Mouse (Mus musculus) cerebellum, adult 11 months (tissue): ENCODE data around the gene Ift172.
"Not testable (repeated sequence)": the region's sequence is repeated elsewhere in the genome, so short reads cannot be mapped to it uniquely, and the experiment has no call there.

Source experiments
- DNase-seq: peaks from one replicate; pipeline ENCODE4 v3.0.0; 2022

The Ift172 gene

GRCm38 (mm10) chr5:31255971-31256370, 34.9 kb downstream of the Ift172 start:
- DNase-seq = no peak

DNA sequence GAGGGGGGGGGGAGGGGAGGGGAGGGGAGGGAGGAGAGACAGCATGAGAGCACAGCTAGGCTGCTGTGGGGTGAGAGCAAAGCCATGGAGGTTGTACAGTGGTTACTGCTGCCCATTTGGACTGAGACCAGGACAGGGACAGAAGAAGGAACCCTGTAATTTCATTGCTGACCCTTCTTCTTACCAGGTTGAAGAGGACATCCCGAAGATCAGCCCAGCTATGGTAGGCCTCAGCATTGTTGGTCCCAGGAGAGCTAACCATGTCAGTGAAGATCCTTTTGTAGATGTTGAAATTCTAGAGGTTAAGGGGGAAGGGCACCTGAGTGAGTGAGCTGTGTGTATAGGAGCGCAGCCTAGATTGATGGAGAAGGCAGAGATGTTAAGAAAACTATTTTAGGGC, 35.5 kb downstream of the Ift172 start:
- DNase-seq = no peak

DNA sequence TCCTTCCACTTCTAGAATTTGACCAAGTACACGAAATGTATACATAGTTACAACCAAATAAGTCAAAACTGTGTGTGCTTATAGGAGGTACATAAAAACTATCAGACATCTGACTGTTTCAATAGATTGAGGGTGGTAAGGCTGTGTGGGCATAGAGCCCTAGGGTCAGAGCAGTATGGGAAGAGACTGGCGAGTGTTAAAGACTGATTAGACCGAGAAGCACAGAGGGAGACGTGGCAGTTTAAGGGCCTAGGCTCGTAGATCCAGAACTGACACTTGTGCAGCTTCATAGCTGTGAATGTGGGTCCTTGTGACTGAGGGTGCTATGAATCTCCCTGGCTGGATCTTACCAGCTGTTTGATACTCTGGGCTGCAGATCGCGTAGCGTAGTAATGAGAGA, 36.0 kb downstream of the Ift172 start:
- DNase-seq = no peak

- no peak for DNase-seq
Measured at GRCm38 (mm10) chr5:31254452-31254851, 36.5 kb downstream of the Ift172 start.

DNA sequence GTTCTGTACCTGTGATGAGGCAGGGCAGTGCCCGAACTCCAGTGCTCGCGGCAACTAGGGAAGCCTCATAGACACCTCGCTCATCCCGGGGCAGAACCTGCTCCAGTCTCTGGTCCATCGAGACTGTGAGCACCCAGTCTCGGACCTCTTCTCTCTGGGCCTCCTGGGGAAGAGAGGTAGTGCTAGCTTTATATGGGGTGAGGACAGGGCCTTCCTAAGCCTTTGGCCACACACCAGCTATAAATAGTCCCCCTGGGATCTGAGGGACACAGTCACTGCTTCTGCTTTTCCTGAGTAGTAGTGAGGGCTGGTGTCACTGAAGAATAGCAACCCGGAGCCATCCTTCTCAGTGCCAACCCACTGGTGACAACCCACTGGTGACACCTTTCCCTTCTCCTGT, 37.1 kb downstream of the Ift172 start:
- DNase-seq = no peak

DNA sequence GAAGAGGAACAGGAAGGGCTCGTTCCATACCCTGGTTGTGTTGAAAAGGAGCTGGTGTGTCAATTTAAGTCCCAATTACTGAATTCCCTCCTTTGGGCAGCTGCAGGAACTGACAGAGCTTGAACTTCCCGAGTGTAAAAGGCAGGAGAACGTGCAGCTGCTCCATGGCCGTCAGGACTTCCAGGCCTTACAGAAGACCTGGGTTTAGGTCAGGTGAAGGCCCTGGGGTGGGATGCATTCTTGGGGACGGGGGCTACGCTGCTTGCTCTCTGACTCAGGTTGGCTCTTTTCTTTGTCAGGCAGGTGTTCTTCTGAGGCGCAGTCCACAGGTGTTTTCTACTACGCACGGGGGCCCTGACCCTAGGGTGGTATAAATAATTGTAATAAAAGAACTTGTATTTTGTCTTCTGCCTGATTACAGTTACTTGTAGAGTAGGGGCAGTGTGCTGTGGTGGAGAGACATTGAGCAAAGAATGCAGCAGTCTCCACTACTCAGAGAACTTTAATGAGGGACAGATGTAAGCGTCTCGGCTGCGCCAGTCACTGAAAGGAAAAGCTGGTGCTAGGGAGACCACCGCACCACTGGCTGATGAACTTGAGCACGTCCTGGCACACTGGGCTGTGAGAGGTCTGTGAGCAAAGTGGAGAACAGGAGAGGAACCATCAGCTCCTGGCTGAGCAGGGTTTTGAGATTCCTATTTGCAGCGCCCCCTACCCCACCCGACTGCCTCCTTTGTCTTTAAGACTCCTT, 37.9 kb downstream of the Ift172 start:
- DNase-seq = no peak

- DNase-seq = no peak
Measured at GRCm38 (mm10) chr5:31252151-31252550, 38.8 kb downstream of the Ift172 start.

DNA sequence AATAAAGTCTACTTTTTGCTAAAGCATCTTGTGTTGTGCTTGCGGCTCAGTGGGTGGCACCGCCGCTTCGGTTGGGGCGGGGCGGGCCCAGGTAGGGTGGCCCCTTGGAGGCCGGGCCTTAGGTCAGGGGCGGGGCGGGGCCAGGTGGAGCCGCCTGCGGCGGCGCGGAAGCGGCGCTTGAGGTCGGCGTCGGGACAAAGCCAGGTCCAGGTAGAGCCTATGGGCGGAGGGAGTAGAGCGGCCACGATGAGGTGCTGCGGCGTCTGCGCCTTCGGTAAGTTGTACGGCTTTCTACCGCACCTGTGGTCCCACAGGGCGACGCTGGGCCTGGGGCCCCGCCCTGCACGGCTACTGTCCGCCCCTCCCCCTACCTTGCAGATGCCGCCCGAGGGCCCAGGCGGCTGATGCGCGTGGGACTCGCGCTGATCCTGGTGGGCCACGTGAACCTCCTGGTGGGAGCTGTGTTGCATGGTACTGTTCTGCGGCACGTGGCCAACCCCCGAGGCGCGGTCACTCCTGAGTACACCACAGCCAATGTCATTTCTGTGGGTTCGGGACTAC, 39.3 kb downstream of the Ift172 start, which contains the start of gene Krtcap3:
TSS of gene Krtcap3 (plus strand) at position 151 of the 561 bp plus-strand sequence.
- DNase-seq = no peak

- DNase-seq = no peak
Measured at GRCm38 (mm10) chr5:31250716-31251115, 40.2 kb downstream of the Ift172 start.

GRCm38 (mm10) chr5:31242191-31242590, 48.7 kb downstream of the Ift172 start:
- DNase-seq = no peak

GRCm38 (mm10) chr5:31241522-31242034, 49.3 kb downstream of the Ift172 start:
- no peak for DNase-seq

- DNase-seq = peak; percentile 94
Measured at GRCm38 (mm10) chr5:31240637-31241521, 50.0 kb downstream of the Ift172 start, which contains the start of the genes Nrbp1 and Gm9970. Gene Nrbp1, plus strand, starts transcription at chr5:31240864. Gene Gm9970, minus strand, starts transcription at chr5:31241232.

DNA sequence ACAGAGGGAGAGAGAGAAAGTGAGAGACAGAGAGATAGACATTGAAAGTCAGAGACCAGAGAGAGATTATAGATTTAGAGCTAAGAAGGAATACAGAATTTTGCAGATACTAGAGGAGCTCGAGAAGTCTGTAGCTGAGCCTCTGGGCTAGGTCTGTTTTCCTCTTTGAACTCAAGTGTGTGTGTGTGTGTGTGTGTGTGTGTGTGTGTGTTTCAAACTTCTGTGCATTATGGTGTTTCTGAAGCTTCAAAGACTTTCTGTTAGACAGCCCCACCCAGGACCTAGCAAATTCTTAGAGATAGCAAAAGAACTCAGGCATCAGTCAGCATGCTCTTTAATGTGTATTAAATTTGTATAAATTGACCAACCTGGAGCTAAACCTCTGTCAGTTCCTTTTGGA, 64.3 kb downstream of the Ift172 start:
- DNase-seq = no peak

DNA sequence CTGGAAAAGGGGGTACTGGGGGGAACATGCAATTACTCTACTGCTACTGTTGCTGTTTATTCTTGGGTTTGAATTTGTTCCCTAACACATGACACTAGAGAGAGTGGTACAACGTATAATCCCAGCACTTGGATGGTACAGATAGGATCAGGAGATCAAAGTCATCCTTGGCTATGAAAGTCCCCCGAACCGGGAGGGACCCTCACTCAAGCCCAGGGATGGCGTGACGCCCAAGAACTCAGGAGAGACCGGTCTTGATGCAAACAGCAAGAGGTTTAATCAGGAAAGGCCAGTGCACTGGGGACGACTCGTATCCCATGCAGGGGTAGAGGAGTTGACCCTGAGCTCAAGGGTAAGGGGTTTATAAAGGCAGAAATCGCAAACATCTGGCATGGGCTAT, 68.2 kb downstream of the Ift172 start:
- no peak for DNase-seq

- DNase-seq = no peak
Measured at GRCm38 (mm10) chr5:31221304-31221945, 69.5 kb downstream of the Ift172 start.

DNA sequence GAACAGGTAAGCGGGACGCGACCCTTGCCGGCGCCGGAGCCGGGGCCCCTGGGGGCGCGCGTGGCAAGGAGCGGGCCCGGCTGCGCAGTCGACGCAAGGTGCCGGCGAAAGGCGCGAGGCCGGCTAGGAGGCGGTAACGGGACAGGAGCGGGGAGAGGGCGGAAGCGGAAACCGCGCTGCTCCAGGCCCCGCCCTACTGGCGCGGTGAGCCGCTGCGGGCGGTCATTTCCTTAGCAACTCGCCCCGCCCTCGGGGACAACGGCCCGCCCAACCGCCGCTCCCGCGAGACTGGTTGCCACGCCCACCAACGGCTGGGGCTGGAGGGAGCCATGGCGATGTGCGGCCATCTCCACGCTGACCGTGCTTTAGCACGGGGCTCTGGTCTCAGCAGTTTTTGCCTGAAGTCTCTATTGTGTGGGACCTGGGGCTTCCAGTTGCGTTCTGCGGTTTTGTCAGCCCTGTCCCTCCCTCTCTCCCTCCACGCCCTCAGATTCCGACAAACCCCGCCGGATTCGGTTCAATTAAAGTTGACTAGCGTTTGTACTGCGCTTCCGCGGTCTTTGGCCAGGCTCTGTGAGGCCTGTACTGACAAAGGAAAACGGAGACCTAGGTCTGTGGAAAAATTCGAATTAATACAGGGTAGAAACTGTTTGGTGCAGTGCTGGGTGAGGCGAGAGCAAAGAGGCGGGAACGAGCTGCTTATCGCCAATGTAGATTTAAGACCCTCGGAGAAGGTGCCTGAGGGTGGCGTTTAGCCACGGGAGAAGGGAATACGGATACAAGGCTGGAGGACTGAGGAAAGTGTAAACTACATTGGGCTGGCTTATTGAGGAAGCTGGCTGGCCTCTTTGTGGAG, 70.2 kb downstream of the Ift172 start, which contains the start of gene Ppm1g:
TSS of gene Ppm1g (minus strand) at position 240 of the 856 bp plus-strand sequence.
- peak; percentile 95 for DNase-seq

- no peak for DNase-seq
Measured at GRCm38 (mm10) chr5:31219911-31220447, 70.9 kb downstream of the Ift172 start.

- DNase-seq = no peak
Measured at GRCm38 (mm10) chr5:31219474-31219873, 71.4 kb downstream of the Ift172 start.

DNA sequence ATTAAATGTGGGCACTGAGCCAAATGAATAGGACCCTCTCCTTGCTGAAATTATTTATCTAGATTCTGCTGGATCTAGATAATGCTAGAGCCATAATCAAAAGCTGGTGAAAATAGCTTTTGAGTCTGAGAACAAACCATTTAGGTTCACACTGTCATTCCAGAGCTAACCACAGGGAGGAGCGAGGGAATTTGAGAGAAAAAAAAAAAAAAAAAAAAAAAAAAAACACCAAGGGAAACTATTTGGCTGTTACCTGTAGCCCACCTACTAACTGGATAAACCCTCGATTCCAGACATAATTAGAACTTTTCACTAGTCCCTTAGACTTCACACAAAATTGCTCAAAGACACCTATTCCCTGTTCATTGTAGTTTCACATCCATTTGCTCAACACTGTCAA, 71.8 kb downstream of the Ift172 start:
- DNase-seq = no peak

DNA sequence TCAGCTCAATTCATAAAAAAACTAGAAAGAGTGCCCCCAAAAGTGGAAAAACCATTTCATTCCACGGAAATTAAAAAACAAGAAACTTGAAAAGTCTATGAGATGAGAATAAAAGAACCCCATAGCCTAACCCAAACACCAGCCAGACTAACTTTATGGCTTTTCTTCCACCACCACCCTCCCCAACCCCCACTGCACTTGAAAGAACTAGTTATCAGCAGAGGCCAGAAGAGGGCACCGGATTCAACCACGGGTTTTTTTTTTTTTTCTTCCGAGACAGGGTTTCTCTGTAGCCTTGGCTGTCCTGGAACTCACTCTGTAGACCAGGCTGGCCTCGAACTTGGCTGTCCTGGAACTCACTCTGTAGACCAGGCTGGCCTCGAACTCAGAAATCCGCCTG, 72.6 kb downstream of the Ift172 start:
- DNase-seq = no peak

GRCm38 (mm10) chr5:31216554-31216953, 74.4 kb downstream of the Ift172 start:
- not testable (repeated sequence) for DNase-seq
